Mouse (Mus musculus): ENCODE measurements around the gene Prorsd1. TPM values are rescaled to one million over a fixed set of nuclear protein-coding genes. Genes with fewer than 3 reads are reported as not detected.

The Prorsd1 gene
- polyA plus RNA-seq, 1 experiment: 9.3 TPM

DNA sequence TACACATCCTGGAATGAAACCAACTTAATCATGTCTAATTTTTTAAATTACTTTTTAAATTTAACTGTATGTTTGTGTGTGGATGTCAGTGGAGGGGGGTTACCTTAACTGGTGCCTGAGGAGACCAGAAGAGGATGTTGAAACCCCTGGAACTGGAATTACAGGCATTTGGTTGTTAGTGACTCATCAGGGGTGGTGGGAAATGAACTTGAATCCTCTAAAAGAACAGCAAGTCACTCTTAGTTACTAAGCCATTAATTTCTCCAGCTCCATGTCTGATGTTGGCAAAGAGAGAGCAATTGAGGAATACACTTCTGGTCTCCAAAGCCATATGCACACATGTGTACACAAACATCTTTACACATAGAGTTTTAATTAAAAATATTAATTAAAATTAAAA is 40.2 kb downstream of the Prorsd1 start:
- no peak for TF ChIP-seq CEBPB (IDR thresholded peaks at IDR 0.05; ENCODE audit: low read depth)
- TF ChIP-seq MYOD1 (IDR thresholded peaks at IDR 0.05; ENCODE audit: control insufficient read depth, insufficient read length, low read depth): no peak
- H3K36me3 ChIP-seq (ENCODE audit: control insufficient read depth, insufficient read depth): peaks cover 47% of the 10 kb centered on the region

More for the DNA sequence above, 40.2 kb downstream of the Prorsd1 start:
- Histone ChIP-seq H3K79me3 (ENCODE audit: low read depth) (no peaks in the 10 kb centered on the region), H3K79me2 (ENCODE audit: control insufficient read depth, insufficient read depth) (no peaks in the 10 kb centered on the region), H3K4me3 (ENCODE audit: insufficient read depth, poor library complexity, severe bottlenecking) (no peak overlapping the region), H3ac (ENCODE audit: control insufficient read depth, insufficient read length, low read depth) (no peak overlapping the region), H3K27me3 (ENCODE audit: control insufficient read depth, insufficient read depth, insufficient read length) (no peaks in the 10 kb centered on the region)

Other genes starting within 250 kb of the Prorsd1 start
- gene Ccdc88a, start 141.4 kb downstream of the Prorsd1 start, polyA plus RNA-seq (2012; fragmentation: generic; extraction: Trizol): 3.4 TPM
- gene Mtif2, start 11.4 kb upstream of the Prorsd1 start, polyA plus RNA-seq (2012; fragmentation: generic; extraction: Trizol): 4.9 TPM
- not detected for gene Clhc1, start 32.9 kb upstream of the Prorsd1 start, polyA plus RNA-seq (2012; fragmentation: generic; extraction: Trizol)
- 1,903 TPM for gene Rps27a, start 33.1 kb upstream of the Prorsd1 start, polyA plus RNA-seq (2012; fragmentation: generic; extraction: Trizol)
- gene Rtn4, start 177.9 kb upstream of the Prorsd1 start, polyA plus RNA-seq (2012; fragmentation: generic; extraction: Trizol): 213 TPM

Data from C2C12 (cell line).